Mouse (Mus musculus) cerebellum, adult 18-20 months (tissue): ENCODE results near the gene Hnrnpf.
"Not testable (repeated sequence)": the region's sequence is repeated elsewhere in the genome, so short reads cannot be mapped to it uniquely, and the experiment has no call there.

ENCODE experiments used
- DNase-seq, 2 experiments: peaks; one replicate each; pipeline ENCODE4 v3.0.0; 2021

The Hnrnpf gene

DNA sequence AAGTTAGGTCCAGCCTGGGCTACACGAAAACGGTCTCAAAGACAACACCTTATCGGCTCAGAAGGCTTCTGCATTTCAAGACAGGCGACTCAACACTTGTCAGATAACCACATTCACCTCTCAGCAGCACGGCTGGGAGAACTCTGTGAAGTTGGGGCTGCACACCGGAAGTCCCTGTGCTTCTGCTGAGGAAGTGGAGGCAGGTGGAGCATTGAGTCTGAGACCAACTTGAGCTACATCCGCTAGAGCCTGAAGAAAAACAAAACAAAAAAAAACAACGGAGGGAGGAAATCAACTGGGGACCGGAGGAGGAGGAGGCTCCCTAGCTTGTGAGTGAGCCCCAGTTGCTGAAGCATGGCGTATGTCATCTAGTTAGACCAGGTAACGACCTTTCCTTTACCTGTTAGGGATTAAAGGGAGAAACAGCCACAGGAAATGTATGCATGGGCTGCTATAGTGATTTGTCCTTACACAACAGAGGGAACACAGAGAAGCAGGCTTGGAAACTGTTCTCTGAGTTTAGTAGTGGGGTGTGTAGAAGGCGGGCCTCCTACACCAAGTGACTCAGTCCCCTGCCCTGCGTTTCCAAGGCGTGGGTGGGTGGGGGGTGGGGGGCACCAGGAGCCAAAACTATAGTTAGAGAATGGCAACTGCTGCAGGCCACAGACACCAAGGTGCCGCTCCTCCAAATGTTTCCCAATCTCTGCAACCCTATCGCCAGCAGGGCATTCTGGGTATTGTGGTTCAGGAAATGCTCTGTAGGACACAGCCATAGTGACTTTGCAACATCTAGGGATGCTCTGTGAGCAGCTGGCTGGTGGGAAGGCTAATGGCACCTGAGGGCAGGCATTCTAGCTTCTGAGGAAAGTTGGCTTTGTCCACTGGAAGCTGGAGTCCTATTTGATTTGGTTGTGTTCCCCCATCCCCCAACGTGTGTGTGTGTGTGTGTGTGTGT lies at the start of gene Hnrnpf:
Gene Hnrnpf (plus strand): TSS at position 199 of the 955 bp plus-strand sequence.
- no peak for DNase-seq

DNA sequence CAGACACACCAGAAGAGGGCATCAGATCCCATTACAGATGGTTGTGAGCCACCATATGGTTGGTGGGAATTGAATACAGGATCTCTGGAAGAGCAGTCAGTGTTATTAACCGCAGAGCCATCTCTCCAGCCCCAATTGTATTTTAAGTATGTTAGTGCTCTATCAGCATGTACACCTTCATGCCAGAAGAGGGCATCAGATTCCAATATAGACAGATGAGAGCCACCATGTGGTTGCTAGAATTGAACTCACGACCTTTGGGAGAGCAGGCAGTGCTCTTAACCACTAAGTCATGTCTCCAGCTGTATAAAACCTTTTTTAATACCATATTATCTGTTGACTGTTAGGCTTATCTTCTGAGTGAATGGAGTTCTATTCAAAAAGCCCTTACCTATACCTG lies 48.4 kb upstream of the Hnrnpf start:
- no peak for DNase-seq

DNA sequence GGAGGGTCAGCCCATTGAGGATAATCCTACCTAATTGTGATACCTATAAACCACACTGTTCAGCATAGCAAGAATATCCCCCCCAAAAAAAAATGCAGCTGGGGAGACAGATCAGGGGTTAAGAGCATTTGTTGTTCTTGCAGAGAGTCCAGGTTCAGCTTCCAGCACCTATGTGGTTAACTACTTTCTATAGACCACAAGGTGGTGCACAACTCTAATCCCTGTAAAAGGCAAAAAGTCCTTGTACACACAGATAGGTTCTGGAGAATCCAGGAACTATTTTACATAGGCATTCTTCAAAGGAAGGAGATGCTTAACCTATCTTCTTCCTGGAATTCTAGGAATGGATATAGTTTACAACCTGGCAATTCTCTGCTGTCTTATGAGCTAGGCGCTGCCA lies 42.1 kb upstream of the Hnrnpf start:
- DNase-seq, result no peak

DNA sequence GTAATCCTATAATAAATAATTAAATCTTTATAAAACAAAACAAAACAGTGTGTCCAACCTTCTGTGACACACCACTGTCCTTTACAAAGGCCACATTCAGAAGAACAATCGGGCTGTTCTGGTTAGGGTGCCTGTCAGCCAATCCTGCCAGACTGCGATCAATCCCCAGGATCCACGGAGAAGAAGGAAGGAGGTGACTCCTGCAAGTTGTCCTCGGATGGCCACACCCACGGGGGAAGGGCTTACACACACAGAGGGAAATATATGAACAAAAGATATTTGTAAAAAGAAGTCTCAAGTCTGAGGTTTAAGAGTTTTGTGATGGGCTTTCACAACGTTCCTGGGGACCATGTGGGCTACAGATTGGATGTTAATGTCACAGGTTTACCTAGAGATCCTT lies 38.3 kb upstream of the Hnrnpf start, which contains the start of gene Zfp239:
Gene Zfp239 (plus strand): TSS at position 253 of the 400 bp plus-strand sequence.
- no peak for DNase-seq

- DNase-seq, result no peak
Observed at GRCm38 (mm10) chr6:117862465-117862864, 37.7 kb upstream of the Hnrnpf start.

GRCm38 (mm10) chr6:117862899-117863620 lies 37.1 kb upstream of the Hnrnpf start:
- DNase-seq, result peak; percentile 79 to 89

DNA sequence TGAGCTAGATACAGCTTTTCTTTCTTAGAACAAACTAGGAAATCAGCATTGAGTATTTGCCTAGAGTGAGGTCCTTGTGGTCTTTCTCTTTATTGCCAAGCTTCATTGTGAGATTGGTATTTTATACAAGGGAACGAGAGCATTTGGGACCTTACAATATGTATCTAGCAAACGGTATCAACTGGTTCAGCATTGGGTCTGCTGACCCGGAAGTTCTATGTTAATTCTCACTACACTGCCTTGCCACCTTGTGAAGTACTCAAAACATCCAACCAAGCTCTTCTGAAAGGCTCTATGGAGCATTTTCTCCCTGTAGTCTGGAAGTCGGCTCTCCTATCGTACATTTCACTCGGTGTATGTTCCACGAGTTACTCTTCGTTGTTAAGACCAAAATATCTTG lies 36.4 kb upstream of the Hnrnpf start:
- DNase-seq, result no peak

DNA sequence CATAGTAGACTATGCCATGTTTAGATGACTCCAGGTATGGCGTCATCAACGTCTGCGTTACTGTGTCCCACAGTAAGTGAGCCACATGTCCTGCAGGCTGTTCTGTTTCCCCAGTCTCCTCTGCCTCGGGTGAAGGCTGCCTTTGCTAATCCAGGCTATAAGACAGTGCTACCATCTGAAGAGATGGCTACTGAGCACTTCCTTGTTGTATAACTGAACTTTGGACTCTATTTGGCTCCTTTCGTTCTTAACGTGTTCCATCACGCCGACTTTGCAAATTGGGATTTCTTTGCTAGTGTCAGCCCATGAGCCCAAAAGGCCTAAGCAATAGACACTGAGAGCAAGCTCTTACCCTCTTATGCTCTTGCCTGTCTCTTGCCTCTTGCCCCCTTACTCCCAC lies 31.9 kb upstream of the Hnrnpf start:
- no peak for DNase-seq

GRCm38 (mm10) chr6:117871034-117871433 lies 29.1 kb upstream of the Hnrnpf start:
- no peak for DNase-seq

DNA sequence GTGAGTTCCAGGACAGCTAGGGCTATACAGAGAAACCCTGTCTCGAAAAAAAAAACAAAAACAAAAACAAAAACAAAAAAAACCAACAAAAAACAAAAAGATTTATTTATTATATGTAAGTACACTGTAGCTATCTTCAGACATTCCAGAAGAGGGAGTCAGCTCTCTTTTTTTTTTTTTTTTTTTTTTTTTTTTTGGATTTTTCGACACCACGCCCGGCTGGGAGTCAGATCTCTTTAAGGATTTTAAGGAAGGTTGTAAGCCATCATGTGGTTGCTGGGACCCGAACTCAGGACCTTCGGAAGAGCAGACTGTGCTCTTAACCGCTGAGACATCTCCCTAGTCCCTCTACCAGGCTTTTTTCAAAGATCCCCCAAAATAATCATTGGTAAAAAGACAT lies 26.7 kb upstream of the Hnrnpf start:
- not testable (repeated sequence) for DNase-seq

DNA sequence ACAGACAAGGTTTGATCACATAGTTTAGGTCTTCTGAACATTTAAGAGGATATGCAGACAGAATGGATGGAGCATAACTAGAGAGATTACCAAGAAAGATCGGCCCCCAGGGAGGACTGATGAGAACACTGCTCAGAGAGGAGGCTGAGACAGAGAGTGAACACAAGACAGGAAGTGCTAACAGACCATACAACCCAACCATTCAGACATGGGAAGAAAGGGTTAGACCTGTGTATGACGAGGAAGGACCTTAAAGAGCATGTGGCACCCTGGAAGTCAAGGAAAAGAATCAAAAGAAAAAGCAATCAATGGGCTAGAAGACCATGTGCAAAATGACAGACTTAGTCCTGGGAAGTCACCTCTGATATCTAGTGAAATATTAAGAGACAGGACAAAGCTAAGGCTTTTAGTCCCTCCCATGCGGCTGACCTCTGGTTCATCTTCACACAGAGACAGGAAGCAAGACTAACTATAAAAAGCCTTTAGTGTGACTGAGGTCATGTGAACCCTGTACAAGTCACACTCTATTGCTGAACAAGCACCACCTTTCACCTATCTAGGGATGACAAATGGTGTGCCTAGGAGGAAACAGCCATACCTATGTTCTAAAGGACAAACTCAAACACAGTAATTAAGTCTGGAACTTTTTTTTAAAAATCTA lies 25.4 kb upstream of the Hnrnpf start:
- no peak for DNase-seq

GRCm38 (mm10) chr6:117878700-117879407 lies 21.3 kb upstream of the Hnrnpf start:
- peak in 1 of 2 experiments; percentile 91 for DNase-seq

DNA sequence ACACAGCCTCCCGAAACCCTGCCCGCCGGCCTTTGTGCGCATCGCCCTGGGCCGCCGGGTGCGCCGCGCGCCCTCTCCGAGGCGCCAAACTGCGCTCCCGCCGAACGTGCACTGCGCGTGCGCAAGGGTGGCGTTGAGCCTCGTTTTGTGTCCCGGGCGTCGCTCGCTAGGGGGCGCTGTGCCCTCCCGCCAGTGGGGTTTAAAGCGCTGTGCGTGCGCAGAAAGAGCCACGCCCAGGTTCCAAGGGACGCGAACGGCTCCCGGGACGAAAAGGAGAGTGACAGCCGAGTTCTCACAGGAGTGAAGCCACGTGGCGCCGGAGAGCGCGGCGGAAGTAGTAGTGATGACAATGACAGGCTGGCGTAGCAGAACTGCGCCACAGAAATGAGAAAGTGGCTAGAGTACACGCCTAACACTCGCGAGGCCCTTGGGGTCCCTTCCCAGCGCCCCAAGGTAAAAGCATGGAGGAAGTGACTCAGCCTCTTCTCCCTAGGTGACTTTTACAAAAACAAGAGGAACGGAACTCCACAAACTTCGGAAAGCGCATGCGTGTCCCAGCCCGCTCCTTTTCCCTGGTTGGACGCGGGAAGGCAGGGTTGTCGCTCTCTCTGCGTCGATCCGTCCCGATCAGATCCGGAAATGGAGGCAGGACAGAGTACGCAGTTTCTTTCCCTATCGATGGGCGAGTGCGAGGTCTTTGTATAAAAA lies 20.6 kb upstream of the Hnrnpf start:
- DNase-seq, result peak; percentile 98 to 100

DNA sequence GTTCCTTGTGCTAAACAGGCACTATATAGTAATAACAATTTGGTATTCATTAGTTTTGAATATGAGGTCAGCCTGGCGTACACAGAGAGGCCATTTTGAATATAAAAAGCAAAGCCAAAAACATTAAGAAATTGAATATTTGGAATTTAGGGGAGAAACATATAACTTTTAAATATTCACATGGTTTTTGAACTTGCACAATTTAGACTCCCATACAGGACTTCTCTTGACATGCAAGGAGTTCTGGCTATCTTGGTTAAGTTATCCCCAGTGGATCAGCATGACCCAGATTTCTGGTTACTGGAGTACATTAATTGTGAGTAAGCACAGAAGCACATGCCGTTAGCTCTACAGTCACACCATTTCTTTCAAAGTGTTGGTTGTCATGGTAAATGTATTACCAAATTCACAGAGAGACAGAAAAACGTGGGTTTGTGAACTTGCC lies 19.7 kb upstream of the Hnrnpf start:
- no peak for DNase-seq

- no peak for DNase-seq
Observed at GRCm38 (mm10) chr6:117881229-117881628, 18.9 kb upstream of the Hnrnpf start.

DNA sequence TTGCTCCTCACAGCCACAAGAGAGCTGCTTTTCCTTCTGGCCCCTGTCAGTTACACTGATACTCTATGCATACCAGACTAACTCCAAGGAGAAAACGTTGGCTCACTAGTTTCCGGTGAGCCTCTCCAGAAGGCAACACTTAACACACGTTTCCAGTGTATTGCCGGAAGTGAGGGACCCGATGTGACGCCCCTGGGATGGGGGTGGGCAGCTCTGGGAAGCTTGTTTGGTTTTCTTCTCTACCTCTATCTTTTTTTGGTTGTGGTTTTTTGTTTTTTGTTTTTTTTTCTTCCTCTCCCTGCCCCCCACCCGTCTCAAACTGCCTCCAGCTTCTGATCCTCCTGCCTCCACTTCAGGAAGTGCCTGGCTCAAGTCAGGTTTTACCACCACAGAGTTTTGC lies 18.1 kb upstream of the Hnrnpf start:
- DNase-seq, result no peak

- DNase-seq, result no peak
Observed at GRCm38 (mm10) chr6:117885943-117886342, 14.2 kb upstream of the Hnrnpf start.

DNA sequence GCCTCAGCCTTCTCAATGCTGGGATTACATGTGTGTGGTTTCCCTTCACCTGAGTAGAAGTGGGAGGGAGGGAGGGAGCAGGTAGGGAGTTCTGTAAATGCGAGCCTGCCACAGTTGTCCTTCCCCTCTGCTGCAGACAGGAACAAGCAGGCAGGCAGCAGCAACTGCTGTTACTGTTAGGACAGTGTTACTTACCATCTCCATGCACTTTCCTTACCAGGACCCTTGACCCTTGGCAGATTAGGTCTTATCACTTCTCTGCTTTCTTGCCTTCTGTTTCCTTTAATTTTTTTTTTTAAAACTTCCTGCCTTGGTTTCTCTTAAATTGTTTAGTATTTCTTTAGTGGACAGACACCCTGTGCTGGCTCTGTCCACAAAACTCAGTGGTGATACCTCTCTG lies 12.1 kb upstream of the Hnrnpf start:
- DNase-seq, result no peak

DNA sequence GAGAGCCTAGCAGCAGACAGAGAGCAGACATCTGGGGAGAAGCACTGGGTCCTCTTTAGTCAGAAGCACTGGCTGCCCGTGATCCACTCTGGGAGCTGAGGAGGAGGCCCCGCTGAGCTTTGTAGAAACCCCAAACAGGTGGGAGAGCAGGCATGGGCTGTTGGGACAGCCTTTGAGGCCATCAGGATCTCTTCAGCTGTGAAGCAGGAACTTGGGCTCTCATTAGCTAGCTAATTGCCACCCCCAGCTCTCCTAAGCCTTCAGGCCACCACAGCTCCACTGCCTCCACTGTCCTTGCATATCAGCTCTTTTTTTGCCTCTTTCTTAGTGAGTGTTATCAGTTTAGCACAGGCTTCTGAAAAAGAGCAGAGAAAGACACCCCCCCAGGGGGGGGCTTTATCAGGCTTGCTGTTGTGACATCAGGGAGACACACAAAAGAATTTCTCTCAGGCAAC lies 11.5 kb upstream of the Hnrnpf start:
- no peak for DNase-seq

DNA sequence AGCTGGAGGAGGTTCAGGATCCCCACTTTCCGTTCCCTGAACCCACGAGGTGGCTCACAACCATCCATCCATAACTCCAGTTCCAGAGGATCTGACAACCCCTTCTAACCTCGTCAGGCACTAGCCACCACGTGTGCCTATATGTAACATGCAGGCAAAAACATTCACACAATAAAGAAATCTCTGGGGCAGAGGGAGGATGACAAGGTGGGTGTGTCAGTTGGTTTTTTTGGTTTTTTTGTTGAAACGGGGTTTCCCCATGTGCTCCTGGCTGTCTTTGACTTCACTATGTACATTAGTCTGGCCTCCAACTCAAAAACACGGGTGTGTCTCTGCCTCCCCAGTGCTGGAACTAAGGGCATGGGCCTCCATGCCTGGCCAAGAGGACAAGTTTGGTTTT lies 9.9 kb upstream of the Hnrnpf start:
- DNase-seq, result no peak

DNA sequence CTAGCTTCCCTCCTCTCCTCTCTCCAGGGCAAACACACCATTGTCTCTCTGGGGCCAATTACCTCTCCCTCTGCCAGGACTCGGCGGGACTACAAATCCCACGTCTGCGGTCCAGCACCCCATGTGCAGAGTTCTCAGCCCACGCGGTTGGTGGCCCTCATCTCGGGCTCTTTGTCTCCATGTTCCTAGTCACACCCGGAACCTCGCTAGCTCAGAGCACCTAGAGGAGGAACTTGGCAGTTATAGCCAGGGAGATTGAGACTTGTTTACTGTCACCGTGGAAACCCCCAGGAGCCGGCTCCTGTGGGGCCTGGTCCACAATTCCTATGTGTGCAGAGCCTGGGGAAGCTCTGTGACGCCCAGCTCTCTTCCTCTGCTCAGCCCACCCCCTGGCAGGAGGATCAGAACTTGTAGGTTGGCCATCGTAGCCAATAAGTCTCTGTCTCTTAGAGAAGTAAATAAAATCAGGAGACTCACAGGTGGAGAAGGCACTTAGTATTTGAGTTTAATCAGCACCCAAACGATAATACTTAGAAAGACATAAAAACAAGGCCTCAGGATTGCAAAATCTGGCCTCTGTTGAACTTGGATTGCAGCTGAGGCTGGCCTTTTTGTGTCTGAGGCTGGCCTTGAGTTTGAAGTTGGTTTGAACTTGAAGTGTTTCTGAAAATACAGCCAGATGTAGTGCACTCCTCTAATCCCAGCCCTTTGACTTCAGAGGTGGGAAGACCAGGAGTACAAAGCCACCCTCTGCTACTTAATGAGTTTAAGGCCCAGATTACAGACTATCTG lies 8.6 kb upstream of the Hnrnpf start:
- DNase-seq, result no peak
